Mouse (Mus musculus) heart, adult 18-20 months (tissue): ENCODE data around the gene Cep57l1. TPM values are rescaled to one million over a fixed set of nuclear protein-coding genes. Genes with fewer than 3 reads are reported as not detected.
"Not testable (repeated sequence)": the region's sequence is repeated elsewhere in the genome, so short reads cannot be mapped to it uniquely, and the experiment has no call there.

Source experiments
- DNase-seq, 2 experiments: peaks; one replicate each; pipeline ENCODE4 v3.0.0; 2021 to 2022; ENCODE audit warnings: mixed read lengths in 1 of 2
- long read RNA-seq, 2 experiments: library from polyadenylated mRNA; stranded (forward); transcript quantifications; one replicate each; pipeline ENCODE4 v2.0.0; 2021
- total RNA-seq, 2 experiments: library from RNA; stranded (reverse); gene quantifications; 2 replicates each; pipeline ENCODE4 v1.2.3; 2021

Cep57l1 gene
- total RNA-seq = 1 to 10 TPM; 2.0 to 2.9 TPM
- long read RNA-seq, experiment 1, partial matches to known transcripts = 1 of 3 reads
- long read RNA-seq, experiment 1, other reads (novel, unspliced or antisense) = 2 of 3 reads
- long read RNA-seq, experiment 2, partial matches to known transcripts = 2 of 3 reads
- long read RNA-seq, experiment 2, other reads (novel, unspliced or antisense) = 1 of 3 reads

DNA sequence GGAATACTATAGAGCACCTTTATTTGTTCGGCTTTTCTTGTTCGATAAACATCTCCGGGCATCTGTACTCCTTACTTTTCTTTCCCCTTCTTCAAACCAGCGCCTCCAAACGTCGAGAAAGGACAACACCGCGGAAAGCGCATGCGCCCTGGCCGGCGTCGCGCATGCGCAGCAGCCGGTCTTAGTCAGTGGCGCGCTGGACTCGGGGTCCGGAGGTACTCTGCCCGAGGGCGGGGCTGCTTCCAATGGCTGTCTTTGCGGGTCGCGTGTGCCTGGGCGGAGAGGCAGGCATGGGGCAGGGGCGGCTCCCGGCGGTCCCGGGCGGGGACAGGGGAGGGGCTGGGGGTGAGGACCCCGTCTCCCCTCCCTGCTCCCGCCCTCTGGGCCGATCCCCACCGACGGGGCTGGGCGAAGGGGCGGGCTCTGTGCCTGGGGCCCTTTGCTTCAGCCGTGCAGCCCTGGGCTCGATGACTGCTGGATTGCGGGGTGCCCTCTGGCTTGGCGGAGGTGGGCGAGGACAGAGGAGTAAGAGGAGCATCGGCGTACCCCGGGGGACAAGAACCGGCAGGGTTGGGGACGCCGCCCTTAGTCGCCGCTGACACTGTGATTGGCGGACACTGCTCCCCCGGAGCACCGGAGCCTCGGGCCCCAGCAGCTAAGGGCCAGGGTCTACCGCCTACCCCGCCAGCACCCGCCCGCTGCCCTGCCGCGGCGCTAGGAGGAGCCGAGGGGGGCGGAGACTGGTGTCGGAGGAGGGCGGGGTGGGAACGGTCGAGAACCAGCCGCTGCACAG is at the start of gene Cep57l1, which contains the start of gene Sesn1:
Cep57l1 (minus strand) TSS at position 101 of the 793 bp plus-strand sequence.
Sesn1 (plus strand) TSS at position 165 of the 793 bp plus-strand sequence.
- DNase-seq = peak; percentile 94 to 95

DNA sequence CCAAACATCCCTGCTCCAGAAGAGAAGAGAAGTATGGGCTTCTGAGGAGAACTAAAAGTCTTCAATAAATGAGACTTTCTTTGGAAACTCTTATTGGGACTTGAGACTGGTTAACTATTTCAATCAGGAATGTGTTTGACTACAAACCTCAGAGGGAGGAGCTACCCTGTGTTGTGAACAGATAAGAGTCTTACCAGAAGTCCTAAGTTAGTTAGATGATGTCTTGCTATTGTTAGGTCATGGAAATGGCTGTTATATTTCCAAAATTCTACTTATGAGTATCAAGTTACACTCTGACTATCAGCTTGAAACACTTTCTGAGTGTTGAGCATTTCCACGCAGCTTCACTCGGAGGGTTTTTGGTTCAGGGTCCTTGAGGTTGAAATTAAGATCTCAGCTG is 39.0 kb upstream of the Cep57l1 start:
- DNase-seq = no peak

DNA sequence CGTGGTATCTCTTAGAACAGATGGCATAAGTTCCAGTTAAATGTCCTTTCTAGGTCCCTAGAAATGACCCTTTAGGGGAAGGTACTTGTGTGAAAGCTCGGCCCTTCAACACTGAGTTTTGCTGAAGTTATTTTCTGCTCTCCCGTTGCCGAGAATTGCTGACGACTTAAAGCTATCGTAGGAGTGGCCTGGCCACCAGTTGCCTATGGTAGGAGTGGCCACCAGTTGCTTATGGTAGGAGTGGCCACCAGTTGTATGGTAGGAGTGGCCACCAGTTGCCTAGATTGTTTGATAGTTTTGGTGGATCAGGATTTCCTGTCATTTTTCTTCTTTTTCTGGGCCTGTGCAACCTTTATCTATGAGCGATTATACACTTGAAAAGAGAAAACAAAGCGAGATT is 38.1 kb upstream of the Cep57l1 start:
- DNase-seq = peak in 1 of 2 experiments; percentile 16

DNA sequence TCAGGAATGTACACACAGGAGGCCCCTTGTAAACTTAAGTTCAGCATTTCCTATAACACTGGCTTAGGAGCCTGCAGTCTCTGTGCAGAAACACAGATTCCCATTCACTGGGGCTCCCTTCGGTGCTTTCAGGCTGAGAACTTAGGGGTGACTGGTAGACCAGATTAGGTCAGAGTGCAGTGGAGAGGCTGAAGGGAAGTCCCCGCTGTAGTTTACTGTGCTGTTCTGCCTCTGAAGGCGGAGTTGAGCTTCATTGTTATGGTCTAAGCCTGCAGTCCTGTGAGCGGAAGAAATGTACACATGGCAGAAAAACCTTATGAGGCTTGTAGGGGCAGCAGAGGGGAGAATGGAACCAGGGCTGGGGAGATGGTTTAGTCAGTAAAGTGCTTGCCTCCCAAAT is 29.2 kb upstream of the Cep57l1 start:
- DNase-seq = no peak

DNA sequence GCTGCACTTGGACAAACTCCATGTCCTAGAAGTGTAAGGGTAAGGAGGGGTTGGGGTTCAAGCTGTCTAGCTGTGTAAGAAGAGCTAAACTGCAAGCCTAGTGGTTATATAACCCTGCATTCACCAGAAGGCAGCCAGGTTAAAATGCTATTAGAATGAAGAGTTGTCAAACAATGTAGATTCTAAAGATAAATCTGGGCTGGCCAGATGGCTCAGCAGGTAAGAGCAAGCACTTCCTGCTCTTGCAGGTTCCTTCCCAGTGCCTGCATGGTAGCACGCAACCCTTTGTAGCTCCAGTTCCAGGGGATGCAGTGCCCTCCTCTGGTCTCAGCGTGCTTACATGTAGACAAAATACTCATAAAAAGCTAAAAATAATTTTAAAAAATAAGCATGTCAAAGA is 24.5 kb upstream of the Cep57l1 start:
- DNase-seq = no peak

DNA sequence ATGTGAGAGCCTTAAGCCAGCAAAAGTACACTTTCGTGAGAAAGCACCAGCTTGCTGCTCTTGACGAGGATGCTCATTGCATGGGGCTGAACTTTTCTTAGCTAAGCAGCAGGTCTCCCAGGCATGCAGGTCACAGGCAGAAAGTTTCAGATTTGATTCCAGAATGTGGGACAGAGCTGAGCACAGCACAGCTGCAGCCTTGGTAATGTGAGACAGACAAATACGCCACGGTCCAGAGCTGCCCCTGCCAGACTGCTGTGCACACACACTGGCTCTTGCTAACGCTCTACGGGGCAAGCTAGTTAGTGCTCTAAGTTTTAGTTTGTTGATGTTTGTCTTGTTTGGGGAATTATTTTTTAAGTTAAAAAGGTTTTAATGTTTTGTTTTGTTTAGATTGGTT is 22.5 kb upstream of the Cep57l1 start:
- no peak for DNase-seq

DNA sequence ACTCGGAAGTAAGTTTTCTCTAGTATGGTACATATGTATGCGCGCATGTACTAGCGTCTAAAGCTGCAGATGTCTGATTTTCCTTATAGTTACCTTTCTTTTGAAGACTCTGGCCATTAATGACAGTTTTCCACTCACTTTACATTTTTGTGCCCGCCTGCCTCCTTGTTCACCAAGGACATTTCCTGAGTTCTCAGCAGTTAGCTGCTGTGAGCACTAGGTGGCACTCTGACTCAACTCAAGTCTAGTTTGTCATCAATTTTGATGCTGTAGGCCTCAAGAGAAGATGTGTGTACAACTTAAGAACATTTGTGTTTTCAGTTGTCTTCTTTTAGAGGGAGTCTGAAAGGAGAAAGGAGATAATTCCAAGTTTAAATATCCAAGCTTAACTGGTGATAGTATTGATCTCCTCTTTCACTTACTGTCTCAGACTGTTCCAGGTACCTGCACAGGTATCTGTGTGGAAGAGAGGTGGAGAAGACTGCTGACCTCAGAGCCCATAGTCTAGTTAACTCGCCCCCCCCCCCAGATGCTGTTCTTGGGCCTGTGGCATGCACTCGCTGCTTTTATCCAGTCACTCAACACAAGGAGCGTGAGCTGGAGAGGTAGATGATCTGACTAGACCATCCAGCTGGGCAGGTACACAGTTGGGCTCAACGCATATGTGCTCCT is 21.3 kb upstream of the Cep57l1 start:
- DNase-seq = peak; percentile 76 to 87

DNA sequence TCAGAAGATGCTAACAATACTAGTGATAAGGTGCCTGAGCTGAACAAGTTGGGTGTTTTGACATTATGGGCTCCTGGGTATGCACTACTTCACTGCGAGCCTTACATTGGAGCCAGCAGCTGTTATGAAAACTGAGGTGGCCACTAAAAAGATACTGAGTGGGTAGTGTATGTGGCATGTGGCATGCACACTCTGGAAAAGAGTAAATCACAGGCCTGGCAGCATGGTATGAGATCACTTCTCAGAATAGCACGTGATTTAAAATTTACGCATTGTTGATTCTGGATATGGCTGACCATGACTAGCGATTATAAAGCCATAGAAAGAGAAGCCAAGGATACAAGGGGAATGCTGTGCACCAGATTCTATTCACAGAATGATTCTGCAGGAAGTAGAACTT is 20.8 kb upstream of the Cep57l1 start:
- no peak for DNase-seq

DNA sequence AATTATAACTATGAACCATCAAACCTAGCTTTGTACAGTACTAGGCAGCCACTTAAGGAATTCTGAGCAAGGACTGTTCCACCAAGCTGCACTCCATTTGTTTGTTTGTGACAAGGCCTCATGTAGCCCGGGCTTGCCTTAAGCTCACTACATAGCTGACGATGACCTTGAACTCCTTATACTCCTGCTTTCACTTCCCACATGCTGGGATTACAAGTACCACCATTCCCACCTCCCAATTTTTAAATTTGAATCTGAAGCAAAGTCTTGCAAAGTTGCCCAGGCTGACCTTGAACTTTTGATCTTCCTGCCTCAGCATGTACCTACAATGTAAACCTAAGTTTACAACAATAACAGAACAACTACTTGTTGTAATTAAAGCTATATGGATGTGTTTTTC is 20.3 kb upstream of the Cep57l1 start:
- DNase-seq = no peak

DNA sequence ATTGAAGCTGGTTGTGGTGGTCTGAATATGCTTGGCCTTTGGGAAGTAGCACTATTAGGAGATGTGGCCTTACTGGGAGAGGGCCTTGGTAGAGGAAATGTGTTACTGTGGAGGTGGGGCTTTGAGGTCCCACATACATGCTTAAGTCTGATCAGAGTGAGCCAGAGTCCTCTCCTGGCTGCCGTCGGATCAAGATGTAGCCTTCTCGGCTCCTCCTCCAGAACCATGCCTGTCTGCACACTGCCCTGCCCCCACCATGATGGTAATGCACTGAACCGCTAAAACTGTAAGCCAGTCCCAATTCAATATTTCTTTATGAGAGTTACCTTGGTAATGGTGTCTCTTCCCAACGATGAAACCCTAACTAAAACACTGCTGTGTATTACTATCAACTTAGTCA is 19.5 kb upstream of the Cep57l1 start:
- no peak for DNase-seq

DNA sequence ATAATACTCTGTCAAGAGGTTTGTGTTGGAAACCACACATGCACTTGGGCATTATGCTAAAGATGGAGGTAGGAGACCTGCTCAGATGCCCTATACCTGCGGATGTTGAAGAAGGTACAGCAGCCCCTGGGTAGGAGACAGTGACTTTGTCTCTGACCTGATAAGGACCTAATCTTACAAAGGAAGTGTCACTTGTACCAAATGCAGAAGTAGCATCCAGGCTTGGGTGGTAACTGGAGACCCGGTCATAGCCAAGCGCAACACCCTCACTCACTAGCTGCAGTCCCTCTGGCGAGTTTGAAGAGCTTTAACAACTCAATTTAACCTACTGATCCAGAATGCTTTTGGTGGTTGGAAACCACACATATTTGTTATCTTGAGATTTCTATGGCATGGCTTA is 18.1 kb upstream of the Cep57l1 start:
- no peak for DNase-seq

DNA sequence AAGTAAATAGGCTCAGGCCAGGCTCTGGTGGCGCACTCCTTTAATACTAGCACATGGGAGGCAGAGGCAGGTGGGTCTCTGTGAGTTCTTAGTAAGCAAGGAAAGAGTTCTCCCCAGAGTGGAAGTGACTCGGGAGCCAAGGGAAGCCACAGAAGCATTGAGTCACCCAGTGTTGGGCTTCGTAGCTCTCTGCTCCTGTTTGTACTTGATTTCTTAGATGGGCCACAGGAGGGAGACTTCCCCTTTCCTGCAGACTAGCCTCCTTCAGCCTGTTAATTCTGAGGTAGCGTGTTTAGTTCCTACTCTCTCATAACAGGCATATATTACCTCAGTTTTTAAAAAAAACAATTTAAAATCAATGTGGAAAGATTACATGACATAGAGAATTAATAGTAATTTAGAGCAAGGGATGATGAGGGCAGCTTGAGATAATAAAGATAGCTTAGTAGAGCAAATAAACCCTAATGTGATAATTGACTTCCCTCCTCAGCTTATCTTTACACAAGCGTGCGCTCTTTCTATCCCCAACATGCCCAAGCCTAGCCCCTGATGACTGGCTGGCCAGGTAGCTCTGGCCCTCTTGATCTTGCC is 16.9 kb upstream of the Cep57l1 start:
- DNase-seq = no peak

DNA sequence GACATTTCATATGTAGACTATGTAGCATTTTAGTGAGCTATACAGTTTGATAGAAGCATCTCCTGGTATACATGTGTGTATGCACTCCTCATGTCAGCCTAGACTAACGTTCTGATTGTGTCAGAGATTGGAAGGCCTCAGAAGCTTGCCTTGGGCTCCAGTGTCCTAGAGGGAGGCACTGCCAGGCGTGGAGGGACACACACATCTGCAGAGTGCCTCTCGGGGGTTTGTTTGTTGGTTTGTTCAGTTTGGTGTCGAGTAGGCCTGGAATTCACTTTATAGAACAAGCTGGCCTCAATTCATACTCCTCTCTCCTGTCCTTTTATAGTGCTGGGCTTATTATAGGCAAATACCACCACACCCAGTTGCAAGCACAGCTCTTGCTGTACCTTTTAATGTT is 16.3 kb upstream of the Cep57l1 start:
- DNase-seq = no peak

DNA sequence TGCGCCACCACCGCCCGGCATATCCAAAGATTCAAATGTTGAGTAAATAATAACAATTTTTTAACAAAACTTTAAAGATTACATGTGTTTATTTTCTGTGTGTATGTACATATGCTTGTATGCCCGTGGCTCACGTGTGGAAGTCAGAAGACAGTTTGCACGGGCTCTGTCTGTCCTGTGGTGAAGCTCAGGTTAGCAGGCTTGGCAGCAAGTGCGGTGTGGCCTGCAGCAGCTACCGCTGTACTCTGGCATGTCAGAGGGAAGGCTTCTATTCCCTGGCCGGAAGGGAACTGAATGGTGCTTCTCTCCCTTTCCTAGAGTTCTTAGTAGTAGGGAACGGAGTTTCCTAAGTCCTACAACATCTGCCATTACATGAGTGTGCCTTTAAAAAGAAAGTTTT is 15.4 kb upstream of the Cep57l1 start:
- no peak for DNase-seq

DNA sequence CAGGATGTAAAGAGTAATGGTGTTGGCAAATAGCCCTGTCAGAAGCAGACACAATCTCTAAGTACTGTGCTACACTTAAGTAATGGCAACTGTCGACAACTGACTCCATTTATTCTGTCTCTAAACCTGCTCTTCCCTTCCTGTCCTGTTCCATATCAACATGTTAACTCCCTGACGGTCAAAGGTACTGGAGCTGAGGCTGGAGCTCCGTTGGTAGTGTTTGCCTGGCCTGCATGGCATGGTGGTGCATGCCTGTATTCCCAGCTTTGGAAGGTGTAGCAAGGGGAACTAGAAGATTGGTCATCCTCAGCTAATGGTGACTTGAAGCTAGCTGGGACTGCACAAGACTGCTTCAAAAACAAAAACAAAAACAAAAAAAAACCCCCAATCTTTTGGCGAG is 14.2 kb upstream of the Cep57l1 start:
- DNase-seq = no peak

DNA sequence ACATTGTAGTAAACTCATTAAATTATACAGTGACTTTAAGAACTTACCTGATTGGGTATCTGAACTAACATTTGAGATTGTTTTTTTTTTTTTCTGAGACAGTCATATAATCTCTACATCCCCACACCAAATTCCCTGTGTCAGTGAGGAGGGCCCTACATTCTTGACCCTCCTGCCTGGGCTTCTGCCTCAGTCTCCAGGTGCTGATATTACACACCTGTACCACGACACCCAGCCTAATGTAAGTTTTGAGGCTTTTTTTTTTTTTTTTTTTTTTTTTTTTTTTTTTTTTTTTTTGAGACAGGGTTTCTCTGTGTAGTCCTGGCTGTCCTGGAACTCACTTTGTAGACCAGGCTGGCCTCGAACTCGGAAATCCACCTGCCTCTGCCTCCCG is 13.6 kb upstream of the Cep57l1 start:
- DNase-seq = not testable (repeated sequence)

DNA sequence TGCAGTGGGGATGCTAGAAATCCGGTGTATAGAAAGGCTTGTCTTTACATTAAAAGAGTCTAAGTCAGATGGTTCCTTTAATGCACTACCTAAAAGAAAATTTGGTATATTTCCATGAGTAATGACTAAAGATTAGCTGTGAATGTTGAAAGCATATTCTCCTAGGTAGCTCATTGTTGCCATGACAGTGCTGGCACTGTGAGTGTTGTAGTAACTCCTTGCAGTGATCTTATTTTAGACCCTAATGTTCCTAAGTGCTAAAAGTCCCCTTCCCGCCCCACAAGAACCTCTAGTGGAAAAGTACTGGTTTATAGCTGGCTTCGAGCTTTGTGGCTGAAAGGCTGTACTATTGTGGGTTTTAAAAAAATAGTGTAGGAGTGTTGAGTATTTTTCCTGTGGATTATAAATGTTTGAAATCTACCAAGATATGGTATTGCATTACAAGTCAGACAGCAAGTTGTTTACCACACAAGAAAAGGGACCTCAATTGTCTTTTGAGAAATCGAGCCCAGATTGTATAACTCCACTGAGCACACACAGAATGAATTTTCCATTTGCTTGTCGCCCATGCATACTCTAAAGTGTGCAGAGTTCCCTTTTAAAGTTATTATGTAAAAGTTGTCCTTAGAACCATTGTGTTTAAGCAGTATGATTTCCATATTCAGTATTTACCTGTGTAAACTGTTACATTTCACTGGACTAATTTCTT is 13.1 kb upstream of the Cep57l1 start:
- DNase-seq = peak in 1 of 2 experiments; percentile 44

DNA sequence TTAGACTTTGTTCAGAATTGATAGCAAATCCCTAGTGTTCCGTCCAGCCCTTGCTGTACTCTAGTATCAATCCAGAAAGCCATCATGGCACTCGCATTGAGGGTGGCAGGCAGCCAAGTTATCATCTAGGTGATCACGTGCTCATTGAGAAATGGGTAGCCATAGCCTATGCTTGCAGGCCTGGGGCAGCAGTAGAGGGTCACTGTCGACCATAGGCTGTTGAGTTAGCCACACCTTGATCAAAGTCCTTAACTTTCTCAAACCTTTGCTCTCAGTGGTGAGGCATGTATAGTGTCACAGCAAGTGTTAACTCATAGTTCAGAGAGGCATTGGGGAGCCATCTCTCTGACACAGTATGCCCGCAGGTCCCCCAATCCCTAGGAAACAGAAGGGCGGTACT is 11.5 kb upstream of the Cep57l1 start:
- DNase-seq = no peak

DNA sequence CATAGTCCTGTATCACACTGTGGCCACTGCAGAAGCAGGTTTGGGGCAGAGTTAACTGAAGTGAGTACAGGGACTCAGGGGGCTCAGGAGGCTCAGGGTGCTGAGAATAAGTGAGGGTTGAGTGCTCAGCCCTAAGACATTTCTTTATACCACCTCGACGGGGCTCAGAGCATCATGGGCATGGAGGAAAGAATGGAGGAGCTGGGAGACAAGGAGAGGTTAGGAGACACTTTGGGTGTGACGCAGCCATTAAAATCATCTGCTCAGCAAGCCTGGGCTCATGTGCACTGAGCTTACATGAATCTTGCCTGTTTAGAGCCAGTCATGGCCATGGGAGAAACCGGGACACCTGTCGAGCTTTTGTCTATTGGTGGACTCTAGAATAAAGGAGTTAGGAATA is 10.7 kb upstream of the Cep57l1 start:
- no peak for DNase-seq

DNA sequence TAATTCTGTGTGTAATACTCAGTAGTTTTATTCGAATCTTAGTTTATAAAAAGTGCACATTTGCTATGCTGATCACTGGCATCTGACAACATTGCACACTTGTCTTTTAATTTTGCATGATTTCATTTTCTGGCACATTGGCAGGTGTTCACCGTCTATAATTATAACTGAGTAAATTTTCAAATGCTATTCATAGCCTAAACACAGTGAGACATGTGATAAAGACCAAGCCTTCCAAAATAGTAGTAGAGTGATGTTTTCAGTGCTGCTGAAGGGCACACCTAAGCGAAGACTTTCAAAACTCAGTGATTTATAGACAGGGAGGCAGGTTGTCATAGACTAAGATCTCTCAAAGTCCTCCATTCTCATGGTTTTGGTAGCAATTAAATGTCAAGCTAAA is 9.6 kb upstream of the Cep57l1 start:
- peak in 1 of 2 experiments; percentile 42 for DNase-seq

DNA sequence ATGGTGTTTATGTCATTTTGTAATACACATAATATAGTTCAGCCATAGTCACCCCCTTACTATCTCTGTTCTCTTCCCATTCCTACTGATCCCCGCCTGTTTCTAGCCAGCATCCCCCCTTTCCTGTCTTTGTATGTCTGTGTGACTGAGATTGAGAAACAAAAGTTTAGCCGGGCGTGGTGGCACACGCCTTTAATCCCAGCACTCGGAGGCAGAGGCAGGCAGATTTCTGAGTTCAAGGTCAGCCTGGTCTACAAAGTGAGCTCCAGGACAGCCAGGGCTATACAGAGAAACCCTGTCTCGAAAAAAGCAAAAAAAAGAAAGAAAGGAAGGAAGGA is 9.0 kb upstream of the Cep57l1 start:
- not testable (repeated sequence) for DNase-seq

DNA sequence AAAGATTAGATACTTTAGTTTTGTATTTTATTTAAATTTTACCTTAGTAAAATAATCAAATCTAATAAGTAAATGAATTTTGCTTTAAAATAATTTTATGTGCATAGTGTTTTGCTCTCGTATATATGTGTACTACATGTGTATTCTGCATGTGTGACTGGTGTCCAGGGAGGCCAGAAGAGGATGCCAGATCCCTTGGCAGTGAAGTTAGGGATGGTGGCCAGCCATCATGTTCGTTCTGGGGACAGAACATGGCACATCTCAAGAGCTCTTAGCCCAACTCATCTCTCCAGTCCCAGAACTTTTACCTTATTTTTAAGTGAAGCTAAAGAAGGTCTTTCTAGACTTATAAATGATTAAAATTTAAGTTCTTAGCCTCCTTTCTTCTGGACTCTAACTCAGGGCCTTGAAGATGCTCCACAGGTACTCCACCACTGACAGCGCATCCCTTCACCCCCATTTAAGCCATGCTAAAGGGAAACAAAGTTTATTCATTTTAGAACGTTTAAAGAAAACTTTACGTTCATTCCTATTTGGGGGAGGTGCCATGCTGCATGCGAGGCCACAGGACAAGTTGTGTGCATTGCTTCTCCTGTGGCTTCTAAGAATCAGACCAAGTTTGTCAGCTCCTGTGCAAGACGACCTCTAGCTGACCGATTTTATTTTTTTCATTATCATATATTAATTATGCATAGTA is 8.5 kb upstream of the Cep57l1 start:
- no peak for DNase-seq
